Mouse (Mus musculus) left cerebral cortex, postnatal 14 days (tissue): ENCODE measurements around the gene Lingo4. TPM values are rescaled to one million over a fixed set of nuclear protein-coding genes. Genes with fewer than 3 reads are reported as not detected.

Source experiments
- DNase-seq, 2 experiments: peaks; one replicate each; pipeline ENCODE4 v3.0.0; 2021 to 2022; ENCODE audit warnings: low spot score in 2 of 2, mixed read lengths in 1 of 2
- intact Hi-C: fragments of 180-260 bp; cut with DNase I; formaldehyde crosslinking; loops from one replicate; pipeline ENCODE4 v1.15.1; 2025
- total RNA-seq, 2 experiments: library from RNA; stranded (reverse); gene quantifications; 2 replicates each; pipeline ENCODE4 v1.2.3; 2021

The Lingo4 gene
- total RNA-seq, 2 experiments from 2014 or later = 0.70 to 1.1 TPM

GRCm38 (mm10) chr3:94436420-94436819 lies 38.1 kb downstream of the Lingo4 start:
- no peak for DNase-seq
- intact Hi-C loops = no loop called here

- intact Hi-C loops = loop anchor here (5.0 kb wide), 1 partner anchor 74 kb away; no protein-coding TSS in a partner anchor
- peak in 1 of 2 experiments; percentile 56 for DNase-seq
Measured at GRCm38 (mm10) chr3:94441182-94441581, 42.9 kb downstream of the Lingo4 start.

GRCm38 (mm10) chr3:94442951-94443596 lies 44.8 kb downstream of the Lingo4 start, which contains the start of gene Mrpl9:
Mrpl9 (plus strand) TSS chr3:94443318.
- intact Hi-C loops = loop anchor here (5.0 kb wide), 1 partner anchor 76 kb away; no protein-coding TSS in a partner anchor
- DNase-seq = peak; percentile 92 to 98

- no peak for DNase-seq
- intact Hi-C loops = loop anchor here (5.0 kb wide), 1 partner anchor 76 kb away; no protein-coding TSS in a partner anchor
Measured at GRCm38 (mm10) chr3:94443597-94443964, 45.3 kb downstream of the Lingo4 start, which contains the start of gene Oaz3. Oaz3 (minus strand) TSS chr3:94443915.

GRCm38 (mm10) chr3:94449377-94449776 lies 51.1 kb downstream of the Lingo4 start:
- intact Hi-C loops = no loop called here
- DNase-seq = no peak

Other genes starting within 250 kb of the Lingo4 start
- not detected for gene Gm10696, start 220.3 kb upstream of the Lingo4 start, total RNA-seq
- gene Gm5286, start 201.8 kb upstream of the Lingo4 start, total RNA-seq = not detected
- not detected for gene Gm4778, start 134.5 kb upstream of the Lingo4 start, total RNA-seq
- gene Them4, start 88.4 kb upstream of the Lingo4 start, total RNA-seq = 10 to 100 TPM; 20.1 to 23.3 TPM
- not detected for gene Them5, start 56.4 kb upstream of the Lingo4 start, total RNA-seq
- under 1 TPM in 1 of 2 experiments, not detected in 1; 0.59 TPM for gene C2cd4d, start 36.1 kb upstream of the Lingo4 start, total RNA-seq
- gene Rorc, start 25.7 kb upstream of the Lingo4 start, total RNA-seq = under 1 TPM; 0.25 to 0.51 TPM
- gene Tdrkh, start 14.8 kb downstream of the Lingo4 start, total RNA-seq = 10 to 100 TPM; 35.2 to 36.0 TPM
- 10 to 100 TPM; 38.3 to 40.0 TPM for gene Mrpl9, start 44.8 kb downstream of the Lingo4 start, total RNA-seq
- gene Oaz3, start 45.4 kb downstream of the Lingo4 start, total RNA-seq = not detected
- 100 to 1,000 TPM; 207 to 232 TPM for gene Celf3, start 79.8 kb downstream of the Lingo4 start, total RNA-seq
- gene Riiad1, start 81.8 kb downstream of the Lingo4 start, total RNA-seq = 1 to 10 TPM; 6.5 to 7.3 TPM
- gene Snx27, start 184.2 kb downstream of the Lingo4 start, total RNA-seq = 10 to 100 TPM; 79.6 to 81.8 TPM
- gene Gm10972, start 244.6 kb downstream of the Lingo4 start, total RNA-seq = not detected